Mouse (Mus musculus) kidney, adult 11 months (tissue): ENCODE measurements around the gene Cdk15.

Source experiments
- DNase-seq: peaks from one replicate; pipeline ENCODE4 v3.0.0; 2022

Gene Cdk15

GRCm38 (mm10) chr1:59286316-59286850, 29.7 kb downstream of the Cdk15 start:
- no peak for DNase-seq

- DNase-seq, result no peak
Observed at GRCm38 (mm10) chr1:59287733-59288132, 31.0 kb downstream of the Cdk15 start.

- DNase-seq, result no peak
Observed at GRCm38 (mm10) chr1:59291652-59292051, 34.9 kb downstream of the Cdk15 start.

- DNase-seq, result no peak
Observed at GRCm38 (mm10) chr1:59295769-59296168, 39.1 kb downstream of the Cdk15 start.

- no peak for DNase-seq
Observed at GRCm38 (mm10) chr1:59297167-59297566, 40.5 kb downstream of the Cdk15 start.

GRCm38 (mm10) chr1:59298491-59299090, 41.9 kb downstream of the Cdk15 start:
- DNase-seq, result no peak

GRCm38 (mm10) chr1:59307310-59307709, 50.6 kb downstream of the Cdk15 start:
- DNase-seq, result no peak

GRCm38 (mm10) chr1:59311292-59311885, 54.7 kb downstream of the Cdk15 start:
- no peak for DNase-seq

- no peak for DNase-seq
Observed at GRCm38 (mm10) chr1:59312187-59313153, 55.8 kb downstream of the Cdk15 start.

GRCm38 (mm10) chr1:59313154-59313940, 56.6 kb downstream of the Cdk15 start:
- DNase-seq, result no peak

GRCm38 (mm10) chr1:59315057-59315807, 58.5 kb downstream of the Cdk15 start:
- no peak for DNase-seq

- no peak for DNase-seq
Observed at GRCm38 (mm10) chr1:59316031-59316385, 59.3 kb downstream of the Cdk15 start.

- DNase-seq, result no peak
Observed at GRCm38 (mm10) chr1:59316386-59317051, 59.8 kb downstream of the Cdk15 start.

GRCm38 (mm10) chr1:59317397-59317796, 60.7 kb downstream of the Cdk15 start:
- peak; percentile 23 for DNase-seq

- DNase-seq, result no peak
Observed at GRCm38 (mm10) chr1:59318878-59319277, 62.2 kb downstream of the Cdk15 start.

- DNase-seq, result no peak
Observed at GRCm38 (mm10) chr1:59321076-59321879, 64.6 kb downstream of the Cdk15 start.

- peak; percentile 75 for DNase-seq
Observed at GRCm38 (mm10) chr1:59321880-59322836, 65.5 kb downstream of the Cdk15 start.

- no peak for DNase-seq
Observed at GRCm38 (mm10) chr1:59326854-59327395, 70.2 kb downstream of the Cdk15 start.
